Mouse (Mus musculus) cerebral cortex, adult 2 months (tissue): ENCODE results near the gene Atg3.

Experiments used
- WGBS: fragments of 180-500 bp; shearing (Covaris S2); methylation state at CpG from one replicate; pipeline ENCODE4 v1.1.7; 2018; 5-methylcytosine and 5-hydroxymethylcytosine counted together

The Atg3 gene

DNA sequence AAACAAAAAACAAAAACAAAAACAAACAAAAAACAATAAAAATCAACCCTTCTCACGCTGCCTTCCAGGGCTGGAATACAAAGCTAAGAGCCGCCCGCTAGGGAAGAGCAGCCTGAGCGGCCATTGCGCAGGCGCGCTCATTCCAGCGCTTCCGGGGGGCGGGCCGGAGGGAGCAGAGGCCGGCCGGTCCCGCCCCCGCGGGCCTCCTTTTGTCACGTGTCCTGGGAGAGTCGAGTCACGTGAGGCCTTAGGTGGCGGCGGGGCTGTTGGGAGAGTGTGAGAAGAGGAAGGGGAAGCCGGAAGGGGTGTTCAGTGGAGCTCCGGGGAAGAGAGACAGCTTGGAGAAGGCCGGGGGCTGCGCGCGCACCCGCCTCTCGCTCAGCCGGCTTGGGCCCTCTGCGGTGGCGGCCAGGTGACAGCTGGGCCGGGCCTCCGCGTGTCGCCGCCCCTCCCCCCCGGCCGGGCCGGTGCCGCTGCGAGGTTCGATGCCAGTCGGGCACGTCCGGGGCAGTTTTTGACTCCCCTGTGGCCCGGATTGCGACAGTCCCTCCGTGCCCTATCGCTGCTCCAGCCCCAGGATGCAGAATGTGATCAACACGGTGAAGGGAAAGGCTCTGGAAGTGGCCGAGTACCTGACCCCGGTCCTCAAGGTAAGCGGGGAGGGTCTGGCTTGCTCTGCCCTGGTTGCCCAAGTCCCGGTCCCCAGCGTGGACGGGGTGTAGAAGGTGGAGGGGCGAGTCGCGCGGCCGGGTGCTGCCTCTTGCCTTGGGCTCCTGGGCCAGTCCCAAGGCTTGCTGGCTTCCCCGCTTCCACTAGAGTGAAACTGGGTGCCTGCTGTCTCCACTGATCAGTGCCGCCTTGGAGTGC is at the start of gene Atg3, which contains the start of gene Slc35a5:
Gene Atg3 (plus strand): TSS at position 264 of the 867 bp plus-strand sequence.
Gene Slc35a5 (minus strand): TSS at position 185 of the 867 bp plus-strand sequence.
- WGBS, result 1% methylated on average over 64 of the region's 64 CpGs

DNA sequence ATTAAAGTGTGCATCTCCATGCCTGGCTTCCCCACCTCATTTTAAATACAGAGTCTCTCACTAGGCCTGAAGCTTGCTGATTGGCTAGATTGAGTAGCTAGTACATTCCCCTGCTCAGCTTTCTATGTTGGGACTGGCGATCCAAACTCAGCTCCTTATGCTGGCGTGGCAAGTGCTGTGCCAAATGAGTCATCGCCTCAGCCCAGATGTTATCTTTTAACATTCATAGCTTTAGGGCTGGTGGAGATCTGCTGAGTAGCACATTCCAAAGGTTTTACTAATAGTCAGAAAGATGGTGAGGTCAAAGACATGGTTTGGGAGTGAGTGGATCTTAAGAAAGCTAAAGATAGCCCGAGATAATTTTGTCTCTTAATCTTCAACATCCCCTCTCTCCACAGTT is 48.1 kb upstream of the Atg3 start:
- 56% methylated on average over 4 of the region's 4 CpGs for WGBS

DNA sequence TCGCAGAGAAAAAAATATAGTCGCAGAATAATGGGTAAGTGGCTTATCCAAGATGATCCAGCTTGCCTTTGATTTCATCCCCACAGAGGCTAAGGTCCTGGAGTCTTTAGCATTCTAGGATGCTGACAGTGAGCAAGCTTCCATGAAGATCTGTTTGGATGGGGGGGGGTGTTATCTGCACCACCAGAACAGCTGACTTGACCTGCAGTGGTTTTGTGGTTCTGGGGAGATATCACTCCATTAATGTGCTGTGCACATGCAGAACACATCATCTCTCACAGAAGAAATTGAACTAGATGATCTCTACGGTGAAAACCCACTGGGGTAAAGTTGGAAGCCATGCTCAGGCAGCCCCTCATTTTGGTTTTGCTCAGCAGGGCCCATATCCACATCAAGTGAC is 41.4 kb upstream of the Atg3 start:
- WGBS, result 94% methylated on average over 3 of the region's 3 CpGs

DNA sequence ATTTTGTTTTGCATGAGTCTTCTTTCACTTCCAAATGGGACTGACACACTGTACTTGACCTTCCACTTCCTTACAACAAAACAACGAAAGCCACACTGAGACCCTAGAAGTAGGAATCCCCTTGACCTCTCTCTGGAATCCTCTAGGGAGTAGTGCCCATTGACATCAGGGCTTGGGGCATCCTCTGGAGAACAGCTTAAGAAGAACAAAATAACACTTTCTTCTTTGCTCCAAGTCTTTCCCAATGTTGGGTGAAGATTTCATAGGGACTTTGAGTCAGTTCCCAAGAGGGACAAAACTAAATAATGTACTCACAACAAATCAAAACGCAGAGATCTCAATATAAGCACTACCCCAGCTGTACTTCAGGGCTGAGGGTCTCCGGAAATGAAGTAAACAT is 39.8 kb upstream of the Atg3 start:
- 84% methylated on average over 3 of the region's 3 CpGs for WGBS

DNA sequence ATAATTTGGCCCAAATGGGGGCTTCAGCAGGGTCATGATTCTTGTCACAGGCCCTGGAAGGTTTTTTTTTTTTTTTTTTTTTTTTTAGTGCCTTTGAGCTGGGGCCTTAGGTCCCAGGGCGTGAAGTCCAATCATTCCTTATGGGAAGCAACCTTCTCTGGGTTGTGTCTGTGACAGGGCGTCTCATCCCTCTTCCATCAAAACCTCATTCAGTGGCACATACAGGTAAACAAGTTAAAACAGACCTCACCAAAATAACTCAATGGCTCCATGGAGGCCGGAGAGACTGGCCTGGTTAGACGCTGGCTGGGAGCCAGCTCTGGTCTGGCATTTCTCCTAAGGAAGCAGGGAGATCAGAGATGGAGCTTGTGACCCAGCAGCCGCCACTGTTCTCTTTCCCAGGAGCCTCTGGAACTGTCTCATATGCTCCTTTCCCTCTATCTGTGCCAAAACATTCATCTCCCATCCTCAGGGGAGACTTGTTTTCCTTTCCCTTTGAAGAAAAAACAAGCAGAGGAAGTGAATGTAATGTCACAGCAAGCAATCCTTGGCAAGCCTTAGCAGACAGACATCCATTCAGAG is 37.6 kb upstream of the Atg3 start:
- 49% methylated on average over 5 of the region's 5 CpGs for WGBS

DNA sequence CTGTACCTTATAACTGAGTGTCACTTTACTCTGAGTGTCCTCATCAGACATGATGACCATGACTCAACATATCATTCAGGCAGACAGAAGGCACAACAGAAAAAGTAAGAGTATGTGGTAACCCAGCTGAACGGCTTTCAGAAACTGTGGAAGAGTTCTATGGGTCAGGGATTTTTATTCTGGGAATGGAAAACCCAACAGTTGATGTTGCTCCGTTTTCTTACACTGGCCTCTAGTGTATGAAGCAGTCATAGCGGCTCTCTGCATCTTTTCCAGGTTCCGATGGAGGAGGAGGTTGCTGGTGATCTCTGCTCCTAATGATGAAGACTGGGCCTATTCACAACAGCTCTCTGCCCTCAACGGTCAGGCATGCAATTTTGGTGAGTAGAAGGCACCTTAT is 36.0 kb upstream of the Atg3 start:
- 33% methylated on average over 5 of the region's 5 CpGs for WGBS

DNA sequence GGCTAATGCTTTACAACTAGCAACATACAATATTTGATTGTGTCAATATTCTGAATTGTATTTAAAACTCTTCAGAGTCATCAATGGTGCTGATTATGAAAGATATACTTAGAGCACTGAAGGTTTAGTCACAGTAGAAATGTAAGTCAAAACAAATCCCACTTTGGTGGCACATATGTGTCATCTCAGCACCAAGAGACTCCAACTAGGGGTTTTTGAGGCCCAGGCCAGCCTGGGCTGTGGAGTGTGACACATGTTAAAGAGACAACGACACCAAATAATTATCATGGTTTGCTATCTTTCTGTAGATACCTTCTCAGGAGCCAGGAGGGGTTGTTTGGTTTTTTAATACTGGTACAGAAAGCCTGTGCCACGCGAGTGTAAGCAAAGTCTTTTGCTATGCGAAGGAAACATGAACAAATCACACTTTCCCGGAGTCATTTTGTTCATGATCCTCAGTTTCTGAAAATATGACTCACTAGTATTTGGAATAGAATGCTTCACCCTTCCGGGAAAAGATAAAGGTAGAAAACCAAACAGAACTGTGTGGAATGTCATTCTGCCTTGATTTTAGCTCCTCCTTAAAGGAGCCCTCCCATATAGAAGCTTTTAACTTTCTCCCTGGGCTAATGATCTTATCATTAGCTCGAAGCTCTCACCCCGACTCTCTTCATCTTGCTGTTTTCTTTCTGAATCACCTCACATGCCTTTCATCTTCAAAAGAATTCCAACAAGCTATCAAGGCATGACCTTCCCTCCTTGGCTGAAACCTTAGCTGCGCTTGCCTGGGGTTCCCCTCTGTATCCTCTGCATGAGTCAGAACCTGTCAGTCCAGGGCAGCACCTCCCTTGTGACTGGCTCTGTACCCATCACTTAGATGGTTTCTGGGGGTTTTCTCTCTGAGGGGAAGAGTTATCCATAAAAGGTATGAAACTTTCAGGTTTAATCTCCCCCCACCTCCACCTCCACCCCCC is 34.1 kb upstream of the Atg3 start:
- 63% methylated on average over 9 of the region's 9 CpGs for WGBS

DNA sequence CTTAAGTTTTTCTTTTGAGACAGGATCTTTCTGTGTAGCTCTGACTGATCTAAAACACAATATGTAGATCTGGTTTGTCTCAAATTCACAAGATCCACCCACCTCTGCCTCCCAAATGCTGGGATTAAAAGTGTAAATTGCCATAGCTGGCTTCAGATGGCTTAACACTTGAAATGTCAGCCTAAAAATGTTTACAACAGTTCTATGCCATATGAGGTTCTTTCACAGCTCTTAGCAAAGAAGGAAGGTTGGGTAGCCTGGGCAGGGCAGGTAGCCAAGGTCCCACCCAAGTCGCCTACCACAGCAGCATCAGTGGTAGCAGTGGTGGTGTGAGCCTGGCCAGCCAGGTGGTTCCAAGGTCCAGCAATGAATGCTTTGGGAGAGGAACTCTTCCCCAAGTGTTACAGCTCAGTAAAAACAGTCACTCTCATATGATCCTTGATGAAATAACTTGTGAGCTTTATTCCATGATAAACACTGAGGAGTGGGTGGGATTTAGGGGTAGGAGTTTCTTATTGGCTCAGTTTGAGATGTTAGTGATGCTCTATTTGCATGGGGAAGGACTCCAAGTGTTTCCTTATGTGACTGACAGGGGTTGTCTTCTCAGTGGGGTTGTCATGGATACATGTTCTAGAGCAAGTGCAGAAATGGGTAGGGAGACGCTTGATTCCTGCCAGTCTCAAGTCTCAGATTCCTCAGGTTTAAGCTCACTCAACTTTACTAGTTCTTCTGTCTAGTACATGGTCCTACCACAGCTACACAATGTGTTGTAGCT is 30.5 kb upstream of the Atg3 start:
- 48% methylated on average over 2 of the region's 2 CpGs for WGBS

DNA sequence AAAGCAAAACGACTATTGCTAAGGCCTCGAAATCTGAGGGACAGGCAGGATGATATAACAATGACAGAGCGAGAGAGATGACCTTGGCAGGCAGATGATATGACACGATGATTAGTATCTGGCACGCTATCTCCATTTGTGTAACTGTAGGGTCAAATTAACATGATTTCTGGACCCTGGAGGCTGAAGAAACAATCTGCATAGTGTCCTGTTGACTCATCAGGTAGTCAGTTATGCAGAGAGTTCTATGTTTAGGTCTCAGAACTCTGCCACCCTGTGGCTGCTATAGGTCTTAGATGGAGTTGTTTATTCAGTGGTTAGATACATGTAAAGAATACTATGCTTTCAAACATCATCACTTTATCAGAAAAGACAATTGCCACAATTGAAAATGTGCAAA is 16.9 kb upstream of the Atg3 start:
- 95% methylated on average over 5 of the region's 5 CpGs for WGBS

DNA sequence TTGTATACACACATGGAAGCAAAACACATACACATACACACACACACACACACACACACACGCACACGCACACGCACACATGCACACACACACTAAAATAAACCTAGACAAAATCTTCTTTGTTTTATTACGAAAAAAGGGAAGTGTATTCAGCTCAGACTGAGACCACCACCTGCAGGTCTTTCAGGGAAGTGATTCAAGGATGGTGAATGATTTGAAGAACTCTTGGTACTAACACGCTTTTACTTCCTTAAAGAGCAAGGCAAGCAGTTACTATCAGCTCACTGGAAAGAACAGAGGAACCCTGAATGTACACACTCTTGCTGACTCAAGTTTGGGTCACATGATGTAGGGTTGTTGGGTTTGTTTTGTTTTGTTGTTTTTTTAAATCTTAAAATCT is 16.0 kb upstream of the Atg3 start:
- 79% methylated on average over 5 of the region's 5 CpGs for WGBS

DNA sequence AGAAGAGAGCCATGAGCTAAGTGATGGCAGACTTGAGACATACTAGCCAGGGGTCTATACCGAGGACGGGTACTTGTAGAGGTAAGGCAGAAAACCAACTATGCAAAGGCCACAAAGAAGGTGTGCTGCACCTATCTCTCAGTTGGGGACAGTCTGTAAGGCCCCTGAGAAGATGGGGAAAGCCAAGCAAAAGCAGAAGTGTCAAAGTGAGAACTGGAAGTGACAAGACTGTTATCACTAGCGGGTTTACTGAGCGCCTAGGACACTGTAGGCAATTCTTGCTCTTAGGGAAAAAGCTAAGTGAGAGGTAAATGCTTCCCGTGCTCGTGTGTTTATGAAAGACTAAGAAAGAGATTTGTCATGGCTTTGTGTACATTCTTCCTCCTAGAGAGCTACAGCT is 13.5 kb upstream of the Atg3 start:
- 93% methylated on average over 6 of the region's 6 CpGs for WGBS

DNA sequence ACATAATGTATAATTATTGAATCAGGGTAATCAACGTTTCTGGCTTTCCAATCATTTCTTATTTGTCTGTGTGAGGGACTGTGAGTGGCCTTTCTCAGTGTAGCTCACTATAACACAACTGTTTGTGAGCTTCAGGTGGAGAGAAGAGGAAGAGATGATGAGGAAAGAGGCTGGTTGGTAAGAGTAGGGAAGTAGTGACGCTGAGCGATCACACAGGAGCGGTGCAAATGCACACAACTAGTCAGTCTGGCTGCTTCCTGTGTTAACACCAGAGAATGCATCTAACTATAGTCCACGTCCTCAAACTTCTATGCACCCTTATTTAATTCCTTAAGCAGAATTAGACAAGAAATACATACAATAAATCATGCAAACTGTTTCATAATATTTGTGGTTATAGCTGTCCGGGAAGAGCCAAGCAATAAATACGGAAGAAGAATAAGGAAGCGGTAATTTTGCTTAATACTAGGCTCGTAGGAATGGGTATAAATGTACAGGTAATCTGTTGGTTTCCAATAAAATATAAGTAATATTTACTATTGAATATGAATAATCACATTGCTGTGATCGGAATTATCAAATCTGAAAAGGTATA is 10.0 kb upstream of the Atg3 start:
- WGBS, result 90% methylated on average over 10 of the region's 10 CpGs

DNA sequence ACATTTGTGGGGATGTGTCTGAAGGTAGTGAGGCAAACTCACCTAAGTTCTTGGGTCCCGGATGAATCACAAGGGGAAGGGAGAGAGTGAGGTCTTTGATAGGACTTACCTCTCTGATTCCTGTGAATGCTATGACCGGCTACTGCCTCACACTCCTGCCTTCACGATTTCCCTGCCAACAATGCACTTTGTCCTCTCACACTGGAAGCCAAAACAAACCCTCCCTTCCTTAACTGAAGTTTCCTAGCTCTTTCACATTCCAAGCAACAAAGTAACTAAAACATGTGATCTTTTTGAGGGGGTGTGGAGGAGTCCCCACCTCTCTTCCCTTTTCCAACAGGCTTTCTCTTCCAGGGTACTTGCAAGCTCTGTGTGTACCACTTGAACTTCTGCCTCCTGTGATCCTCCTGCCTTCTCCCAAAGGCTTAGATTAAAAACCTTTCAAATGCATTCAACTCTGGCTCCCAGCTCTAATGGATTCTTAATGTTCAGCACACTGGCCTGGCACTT is 3.8 kb upstream of the Atg3 start:
- WGBS, result 77% methylated on average over 3 of the region's 3 CpGs

DNA sequence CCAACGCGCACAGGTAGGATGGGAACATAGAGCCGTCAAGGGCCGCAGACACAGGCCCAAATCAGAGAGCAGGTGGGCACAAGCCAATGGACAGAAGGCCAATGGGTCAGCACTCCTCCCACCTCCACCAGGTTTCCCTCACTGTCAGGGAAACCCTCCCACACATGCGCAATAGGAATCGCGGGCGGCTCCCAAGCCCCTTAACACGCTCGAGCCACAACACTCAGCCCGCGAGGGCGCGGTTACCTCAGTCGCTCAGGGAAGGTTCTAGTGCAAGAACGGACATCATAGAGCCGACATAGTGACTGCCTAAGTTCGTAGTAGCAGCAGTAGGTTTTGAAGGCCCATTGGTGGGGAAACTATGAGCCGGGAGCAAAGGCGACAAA is 456 bp upstream of the Atg3 start:
- WGBS, result 1% methylated on average over 20 of the region's 20 CpGs

DNA sequence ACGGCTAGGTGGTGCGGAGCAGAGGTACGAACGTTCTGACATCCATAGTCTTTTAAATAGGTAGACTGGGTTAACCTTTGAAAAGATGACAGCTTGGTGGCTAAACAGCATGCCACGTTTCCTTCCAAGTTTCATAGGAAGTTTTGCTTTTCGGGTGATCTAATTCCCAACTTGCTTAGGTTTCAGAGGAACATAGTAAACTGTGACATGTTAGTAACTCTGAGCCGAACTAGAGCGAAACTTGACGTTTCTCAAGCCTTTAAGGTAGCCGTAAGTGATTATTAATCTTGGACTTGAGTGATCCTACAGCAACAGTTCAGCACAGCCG is 768 bp downstream of the Atg3 start:
- 1% methylated on average over 11 of the region's 11 CpGs for WGBS

DNA sequence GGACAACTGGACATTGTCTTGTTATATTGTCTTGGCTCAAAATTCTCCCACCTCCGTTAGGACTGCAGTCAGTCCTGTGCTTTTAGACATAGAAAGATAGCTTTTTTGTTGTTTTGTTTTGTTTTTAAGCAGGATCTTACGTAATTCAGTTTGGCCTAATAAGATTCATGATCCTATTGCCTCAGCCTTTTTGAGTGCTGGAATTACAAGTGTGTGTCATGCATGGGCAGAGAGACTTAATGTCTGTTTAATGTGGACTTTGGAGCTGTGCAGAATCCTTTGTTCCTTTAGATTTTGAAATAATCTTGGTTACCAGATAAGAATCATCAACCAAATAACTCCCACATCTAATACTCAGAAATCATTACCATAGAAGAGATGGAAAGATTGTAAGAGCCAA is 20.0 kb downstream of the Atg3 start:
- WGBS, result 92% methylated on average over 2 of the region's 2 CpGs

DNA sequence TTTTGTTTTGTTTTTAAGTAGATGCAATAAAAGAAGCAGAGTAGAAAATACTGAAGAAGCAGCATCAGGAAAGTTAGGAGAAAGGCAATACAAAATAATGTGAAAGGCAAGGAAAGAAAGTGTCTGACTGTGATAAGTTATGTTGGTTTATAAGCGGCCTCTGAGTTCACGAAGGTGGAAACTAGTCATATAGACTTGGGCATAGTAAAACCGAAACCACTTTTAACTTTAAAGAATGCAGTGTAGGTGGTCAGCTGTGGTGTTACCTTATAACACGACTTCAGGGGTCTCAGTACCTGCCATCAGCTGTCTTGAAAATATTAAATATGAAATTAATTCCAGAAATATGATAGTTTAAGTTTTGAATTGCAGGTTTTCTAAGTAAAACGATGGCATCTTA is 23.2 kb downstream of the Atg3 start:
- 92% methylated on average over 5 of the region's 5 CpGs for WGBS

DNA sequence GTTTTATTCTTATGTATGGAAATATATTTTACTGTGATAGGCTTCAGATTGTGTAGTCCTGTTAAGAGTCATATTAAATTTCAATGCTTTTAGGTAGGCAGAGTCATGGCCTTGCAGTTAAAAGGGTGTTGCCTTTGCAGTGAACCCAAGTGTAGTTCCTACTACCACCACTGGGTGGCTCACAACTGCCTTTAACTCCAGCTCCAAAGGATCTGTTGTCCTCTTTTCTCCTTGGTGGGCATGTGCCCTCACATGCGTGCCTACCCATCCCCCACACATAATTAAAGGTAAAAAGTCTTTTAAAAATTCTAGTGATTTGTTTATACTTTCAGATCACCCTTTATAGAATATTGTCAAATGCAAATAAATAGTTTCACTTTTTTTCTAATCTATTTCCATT is 34.0 kb downstream of the Atg3 start:
- 0% methylated on average over 1 of the region's 1 CpGs for WGBS

DNA sequence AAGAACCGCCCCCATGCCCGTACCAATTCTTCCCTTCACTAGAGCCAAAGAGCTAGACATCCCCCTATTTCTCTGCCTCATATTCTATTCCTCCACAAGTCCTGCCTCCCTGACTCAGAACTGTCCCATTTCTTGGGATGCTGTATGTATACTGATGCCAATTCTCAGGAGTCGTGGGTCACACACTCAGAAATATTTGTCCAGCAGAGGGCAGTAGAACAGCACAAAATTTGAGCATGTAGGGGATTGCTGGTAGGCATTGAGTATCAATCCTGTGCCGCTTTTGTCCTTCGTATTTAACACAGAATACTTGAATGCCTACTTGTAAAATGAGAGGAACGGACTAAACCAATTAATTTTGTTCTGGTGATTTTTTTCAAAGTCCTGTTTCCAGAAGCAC is 38.2 kb downstream of the Atg3 start:
- WGBS, result 24% methylated on average over 6 of the region's 6 CpGs

DNA sequence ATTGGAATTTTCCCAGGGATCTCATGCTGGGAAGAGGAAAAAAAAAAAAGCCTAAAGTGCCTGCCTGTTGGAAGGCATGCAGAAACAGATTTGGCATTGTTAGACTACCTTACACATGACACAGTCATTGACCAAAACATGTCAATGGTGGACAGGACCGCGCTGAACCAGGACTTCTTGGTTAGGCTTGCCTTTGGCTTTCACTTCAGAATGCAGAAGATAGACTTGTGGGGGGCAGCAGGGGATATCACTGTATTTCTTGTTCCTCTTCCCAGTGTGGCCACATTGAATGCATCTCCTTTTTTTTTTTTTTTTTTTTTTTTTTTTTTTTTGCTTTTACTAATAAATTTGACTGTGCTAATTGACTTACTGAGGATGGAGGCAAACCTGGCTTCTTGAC is 42.8 kb downstream of the Atg3 start:
- WGBS, result 83% methylated on average over 2 of the region's 2 CpGs

DNA sequence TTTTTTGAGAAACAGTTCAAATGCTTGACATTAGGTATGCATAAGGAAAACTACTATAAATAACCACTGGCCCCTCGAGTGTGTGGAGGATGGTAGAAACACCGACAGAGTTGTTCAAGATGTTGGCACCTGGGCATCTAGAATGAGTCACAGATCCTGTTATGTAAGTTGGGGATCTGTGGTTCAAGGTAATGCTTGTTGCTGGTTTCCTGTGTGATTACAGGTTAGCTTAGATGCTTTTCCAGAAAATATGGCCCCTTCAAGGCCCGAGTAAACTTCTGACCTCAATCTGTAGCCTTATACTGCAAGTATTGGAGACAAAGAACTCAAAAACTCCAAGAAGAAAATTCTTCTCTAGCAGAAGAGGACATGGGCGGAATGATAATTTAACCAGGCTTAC is 45.9 kb downstream of the Atg3 start:
- 62% methylated on average over 4 of the region's 4 CpGs for WGBS
